Mouse (Mus musculus) thymus, adult 2 months (tissue): ENCODE data around the gene C1qtnf6. TPM values are rescaled to one million over a fixed set of nuclear protein-coding genes. Genes with fewer than 3 reads are reported as not detected.

Experiments used
- DNase-seq: peaks from one replicate; pipeline ENCODE4 v3.0.0; 2021
- H3K27ac ChIP-seq: fragments of 200-500 bp; 2 replicates; pipeline ENCODE4 v1.5.1; 2012; ENCODE audit warnings: low read length, control low read depth; ENCODE audit not compliant: control insufficient read depth, insufficient read depth
- H3K27me3 ChIP-seq: fragments of 200-500 bp; 2 replicates; pipeline ENCODE4 v1.6.1; 2012; ENCODE audit warnings: mild to moderate bottlenecking, low read length, moderate library complexity, mixed read lengths; ENCODE audit not compliant: control insufficient read depth, insufficient read depth
- H3K36me3 ChIP-seq: fragments of 200-500 bp; 2 replicates; pipeline ENCODE4 v1.6.1; 2012; ENCODE audit warnings: mild to moderate bottlenecking, low read length, moderate library complexity; ENCODE audit not compliant: control insufficient read depth, insufficient read depth
- H3K4me1 ChIP-seq: fragments of 200-500 bp; replicated peaks from 2 replicates; pipeline ENCODE4 v1.6.1; 2012; ENCODE audit warnings: low read length; ENCODE audit not compliant: control insufficient read depth, insufficient read depth
- H3K4me3 ChIP-seq: fragments of 200-500 bp; 2 replicates; pipeline ENCODE4 v1.5.1; 2012; ENCODE audit warnings: mild to moderate bottlenecking, low read length, control low read depth, moderate library complexity; ENCODE audit not compliant: control insufficient read depth, insufficient read depth
- CTCF ChIP-seq: fragments of 200-500 bp; IDR thresholded peaks from 2 replicates; pipeline ENCODE4 v1.5.1; 2012; ENCODE audit warnings: mild to moderate bottlenecking, control low read depth, low read length, moderate library complexity, borderline replicate concordance; ENCODE audit not compliant: control insufficient read depth, poor library complexity, insufficient read depth; ENCODE audit errors: extremely low read depth
- POLR2A ChIP-seq: fragments of 200-500 bp; IDR thresholded peaks from 2 replicates; pipeline ENCODE4 v1.6.1; 2012; ENCODE audit warnings: mild to moderate bottlenecking, low read length, control low read depth, moderate library complexity; ENCODE audit not compliant: control insufficient read depth, poor library complexity, insufficient read depth; ENCODE audit errors: extremely low read depth
- WGBS: fragments of 180-500 bp; shearing (Covaris S2); methylation state at CpG from one replicate; pipeline ENCODE4 v1.1.7; 2018; 5-methylcytosine and 5-hydroxymethylcytosine counted together
- polyA plus RNA-seq: library from polyadenylated mRNA; depleted of rRNA; stranded (reverse); fragments of >200 nt; gene quantifications from 2 replicates; pipeline ENCODE4 v1.2.3, GENCODE M21; 2012

The C1qtnf6 gene
- polyA plus RNA-seq, 1 experiment, result 12.5 TPM

GRCm38 (mm10) chr15:78489906-78490305, 41.3 kb downstream of the C1qtnf6 start:
- peaks cover 17% of the 10 kb centered on the region for H3K4me1 ChIP-seq
- H3K27me3 ChIP-seq, result no peaks in the 10 kb centered on the region
- no peak overlapping the region for H3K4me3 ChIP-seq
- WGBS, result 86% methylated on average over 8 of the region's 8 CpGs
- no peak overlapping the region for H3K27ac ChIP-seq
- DNase-seq, result no peak
- TF ChIP-seq CTCF, result no peak
- TF ChIP-seq POLR2A, result no peak
- no peaks in the 10 kb centered on the region for H3K36me3 ChIP-seq

DNA sequence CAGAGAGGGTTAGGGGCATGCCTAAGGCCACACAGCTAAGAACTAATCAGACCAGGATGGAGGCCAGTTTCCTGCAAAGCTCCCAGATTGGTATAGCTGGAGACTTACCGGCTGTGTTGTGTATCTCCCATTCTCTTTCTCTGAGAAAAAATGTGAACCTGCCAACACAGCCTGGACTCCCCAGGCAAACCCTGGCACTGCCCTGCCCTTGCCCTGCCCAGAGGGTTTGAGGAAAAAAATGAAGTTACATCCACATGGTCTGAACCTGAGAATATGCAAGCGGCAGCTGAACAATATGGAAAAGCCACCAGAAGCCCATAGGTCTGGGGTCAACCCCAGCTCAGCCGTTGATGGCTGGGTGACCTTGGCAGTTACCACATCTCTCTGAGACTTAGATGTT, 42.0 kb downstream of the C1qtnf6 start:
- Histone ChIP-seq H3K27me3 (no peaks in the 10 kb centered on the region), H3K36me3 (no peaks in the 10 kb centered on the region), H3K27ac (no peak overlapping the region), H3K4me3 (no peak overlapping the region), H3K4me1 (peaks cover 11% of the 10 kb centered on the region; the same call in 1 of the 2 replicates)
- TF ChIP-seq POLR2A, result no peak
- TF ChIP-seq CTCF, result no peak
- 96% methylated on average over 3 of the region's 3 CpGs for WGBS
- DNase-seq, result no peak

DNA sequence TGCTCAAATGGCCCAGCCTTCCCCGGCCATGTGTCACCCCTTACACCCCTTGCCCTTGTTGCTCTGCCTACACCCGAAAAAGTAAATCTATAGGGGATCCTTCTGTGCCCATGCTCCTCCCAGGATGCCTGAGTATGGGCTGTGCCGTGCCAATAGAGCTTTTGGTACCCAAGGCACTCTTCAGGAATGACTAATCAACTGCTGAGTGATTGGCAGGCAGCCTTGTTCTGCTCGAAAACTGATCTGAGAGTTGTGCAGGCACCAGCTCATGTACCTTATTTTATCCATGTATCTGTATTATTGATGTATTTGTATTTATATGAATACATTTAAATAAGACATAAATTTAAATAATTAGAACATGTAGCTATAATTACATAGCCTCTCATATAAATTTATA, 44.1 kb downstream of the C1qtnf6 start:
- no peak for TF ChIP-seq POLR2A
- TF ChIP-seq CTCF, result no peak
- Histone ChIP-seq H3K4me3 (no peak overlapping the region), H3K36me3 (no peaks in the 10 kb centered on the region), H3K4me1 (no peaks in the 10 kb centered on the region), H3K27ac (no peak overlapping the region), H3K27me3 (no peaks in the 10 kb centered on the region)
- no peak for DNase-seq
- 71% methylated on average over 4 of the region's 4 CpGs for WGBS

DNA sequence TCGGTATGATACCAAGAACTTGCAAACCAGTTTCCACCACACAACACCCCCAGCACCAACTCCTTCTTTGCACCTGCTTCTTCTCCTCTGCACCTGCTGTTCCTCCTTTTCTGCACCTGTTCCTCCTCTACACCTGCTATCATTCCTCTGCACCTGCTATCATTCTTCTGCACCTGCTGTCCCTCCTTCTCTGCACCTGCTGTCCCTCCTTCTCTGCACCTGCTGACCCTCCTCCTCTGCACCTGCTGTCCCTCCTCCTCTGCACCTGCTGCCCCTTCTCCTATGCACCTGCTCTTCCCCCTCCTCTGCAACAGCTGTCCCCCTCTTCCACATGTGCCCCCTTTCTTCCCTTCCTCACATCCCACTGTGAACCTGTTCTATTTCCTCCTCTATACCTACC, 44.7 kb downstream of the C1qtnf6 start:
- DNase-seq, result no peak
- no peaks in the 10 kb centered on the region for H3K4me1 ChIP-seq
- 95% methylated on average over 1 of the region's 1 CpGs for WGBS
- no peak overlapping the region for H3K4me3 ChIP-seq
- H3K27me3 ChIP-seq, result no peaks in the 10 kb centered on the region
- H3K36me3 ChIP-seq, result no peaks in the 10 kb centered on the region
- TF ChIP-seq CTCF (no peak), POLR2A (no peak)
- H3K27ac ChIP-seq, result no peak overlapping the region

GRCm38 (mm10) chr15:78483311-78483710, 47.9 kb downstream of the C1qtnf6 start:
- DNase-seq, result no peak
- WGBS, result 90% methylated on average over 4 of the region's 4 CpGs
- Histone ChIP-seq H3K36me3 (no peaks in the 10 kb centered on the region), H3K4me1 (peaks cover 4% of the 10 kb centered on the region), H3K27me3 (no peaks in the 10 kb centered on the region), H3K27ac (no peak overlapping the region), H3K4me3 (no peak overlapping the region)
- TF ChIP-seq CTCF, result no peak
- TF ChIP-seq POLR2A, result no peak

DNA sequence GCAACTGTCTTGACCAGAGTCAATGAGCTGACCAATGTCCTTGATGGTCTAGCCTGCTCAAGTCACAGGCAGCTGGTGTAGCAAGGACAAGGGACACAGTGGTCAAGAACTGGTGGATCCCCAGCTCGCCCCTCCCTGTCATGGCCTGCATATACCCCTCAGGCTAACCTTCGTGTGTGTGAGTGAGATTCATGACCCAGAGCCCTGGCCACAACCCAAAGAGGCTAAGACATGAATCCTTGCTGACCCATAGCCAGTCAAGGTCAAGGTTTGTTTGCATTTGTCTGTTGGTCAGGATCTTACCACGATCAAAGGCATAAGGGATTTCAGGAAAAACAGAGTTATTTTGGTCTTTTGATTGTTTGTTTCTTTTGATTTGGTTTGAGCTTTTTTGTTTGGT, 48.7 kb downstream of the C1qtnf6 start:
- H3K27me3 ChIP-seq, result no peaks in the 10 kb centered on the region
- WGBS, result 87% methylated on average over 3 of the region's 3 CpGs

DNA sequence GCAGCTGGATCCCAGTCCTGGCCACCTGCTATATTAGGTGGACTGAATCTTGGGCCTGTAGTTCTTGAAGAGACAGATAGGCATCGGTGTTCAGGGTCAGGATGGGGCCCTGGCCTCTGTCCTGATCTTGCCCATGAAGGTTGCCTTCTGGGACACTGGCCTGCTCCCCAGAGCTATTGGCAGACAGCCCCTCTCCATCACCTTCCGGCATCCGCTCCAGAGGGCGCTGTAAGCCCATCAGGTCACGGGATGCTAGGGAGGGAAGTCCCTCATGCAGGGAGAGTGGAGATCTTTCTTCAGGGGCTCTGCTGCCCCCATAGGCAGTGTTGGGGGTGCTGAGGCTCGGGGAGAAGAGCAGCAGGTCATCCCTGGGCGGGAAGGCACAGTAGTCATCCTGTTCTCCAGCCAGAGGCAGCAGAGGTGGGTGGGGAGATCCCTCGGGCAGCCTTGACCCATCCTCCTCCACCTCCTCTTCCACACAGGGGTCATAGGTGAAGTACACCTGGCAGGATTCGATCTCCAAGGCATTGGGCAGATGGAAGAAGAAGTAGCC, 49.7 kb downstream of the C1qtnf6 start:
- no peak overlapping the region for H3K4me3 ChIP-seq
- H3K27ac ChIP-seq, result no peak overlapping the region
- peaks cover 4% of the 10 kb centered on the region for H3K4me1 ChIP-seq
- WGBS, result 74% methylated on average over 9 of the region's 9 CpGs
- H3K27me3 ChIP-seq, result no peaks in the 10 kb centered on the region
- no peak for TF ChIP-seq POLR2A
- no peak for TF ChIP-seq CTCF
- no peak for DNase-seq
- no peaks in the 10 kb centered on the region for H3K36me3 ChIP-seq

More for the DNA sequence above, 48.7 kb downstream of the C1qtnf6 start:
- Histone ChIP-seq H3K4me1 (peaks cover 4% of the 10 kb centered on the region), H3K27ac (no peak overlapping the region), H3K36me3 (no peaks in the 10 kb centered on the region), H3K4me3 (no peak overlapping the region)
- DNase-seq, result no peak
- TF ChIP-seq POLR2A (no peak), CTCF (no peak)
